Mouse (Mus musculus) thymus, postnatal 4 days (tissue): ENCODE results near the gene Prrg1.
A peak's percentile ranks its signal among the peaks of the same experiment; 100 is the strongest.
"Not testable (repeated sequence)": the region's sequence is repeated elsewhere in the genome, so short reads cannot be mapped to it uniquely, and the experiment has no call there.

Source experiments
- DNase-seq: peaks from one replicate; pipeline ENCODE4 v3.0.0; 2021

The Prrg1 gene

GRCm38 (mm10) chrX:78583202-78584004, at the start of gene Prrg1:
TSS of gene Prrg1 (minus strand) at chrX:78583896.
- DNase-seq: peak; percentile 86

GRCm38 (mm10) chrX:78605814-78606213, 22.1 kb upstream of the Prrg1 start:
- DNase-seq: no peak

- DNase-seq: no peak
Measured at GRCm38 (mm10) chrX:78593138-78593537, 9.4 kb upstream of the Prrg1 start.

- peak; percentile 79 for DNase-seq
Measured at GRCm38 (mm10) chrX:78582854-78583201, 868 bp downstream of the Prrg1 start.

- DNase-seq: no peak
Measured at GRCm38 (mm10) chrX:78563451-78563850, 20.2 kb downstream of the Prrg1 start.

GRCm38 (mm10) chrX:78553399-78553798, 30.3 kb downstream of the Prrg1 start:
- no peak for DNase-seq

- DNase-seq: no peak
Measured at GRCm38 (mm10) chrX:78552704-78553103, 31.0 kb downstream of the Prrg1 start.

- no peak for DNase-seq
Measured at GRCm38 (mm10) chrX:78547696-78548095, 36.0 kb downstream of the Prrg1 start.

GRCm38 (mm10) chrX:78539734-78540133, 44.0 kb downstream of the Prrg1 start:
- peak; percentile 64 for DNase-seq

- no peak for DNase-seq
Measured at GRCm38 (mm10) chrX:78538632-78539316, 44.9 kb downstream of the Prrg1 start.

- DNase-seq: no peak
Measured at GRCm38 (mm10) chrX:78518301-78518700, 65.4 kb downstream of the Prrg1 start.

GRCm38 (mm10) chrX:78482987-78483386, 100.7 kb downstream of the Prrg1 start:
- no peak for DNase-seq

- no peak for DNase-seq
Measured at GRCm38 (mm10) chrX:78479710-78480109, 104.0 kb downstream of the Prrg1 start.

GRCm38 (mm10) chrX:78434357-78434756, 149.3 kb downstream of the Prrg1 start:
- DNase-seq: no peak

GRCm38 (mm10) chrX:78403346-78403745, 180.3 kb downstream of the Prrg1 start:
- not testable (repeated sequence) for DNase-seq
